Mouse (Mus musculus) midbrain, embryonic 13.5 days (tissue): ENCODE results near the gene Tubgcp3. TPM values are rescaled to one million over a fixed set of nuclear protein-coding genes. Genes with fewer than 3 reads are reported as not detected.
"Not testable (repeated sequence)": the region's sequence is repeated elsewhere in the genome, so short reads cannot be mapped to it uniquely, and the experiment has no call there.

Experiments
- ATAC-seq: fragments of 200-750 bp; cut with Nextera tagmentation; 2 replicates; pipeline ENCODE4 v1.8.0; 2017; ENCODE audit warnings: mild to moderate bottlenecking, moderate TSS enrichment, moderate library complexity
- H3K27ac ChIP-seq: fragments of 300-500 bp; sonication (generic); 2 replicates; pipeline ENCODE4 v1.5.1; 2015; ENCODE audit warnings: inconsistent platforms, mild to moderate bottlenecking, moderate library complexity
- H3K27me3 ChIP-seq: fragments of 300-500 bp; sonication (generic); 2 replicates; pipeline ENCODE4 v1.6.1; 2015; ENCODE audit warnings: mild to moderate bottlenecking, inconsistent platforms
- H3K36me3 ChIP-seq: fragments of 300-500 bp; sonication (generic); 2 replicates; pipeline ENCODE4 v1.6.1; 2015; ENCODE audit warnings: mild to moderate bottlenecking, inconsistent platforms
- H3K4me1 ChIP-seq: fragments of 300-500 bp; sonication (generic); replicated peaks from 2 replicates; pipeline ENCODE4 v1.6.1; 2015; ENCODE audit warnings: inconsistent platforms
- H3K4me2 ChIP-seq: fragments of 300-500 bp; sonication (generic); replicated peaks from 2 replicates; pipeline ENCODE4 v1.6.1; 2015; ENCODE audit warnings: moderate library complexity, mild to moderate bottlenecking, inconsistent platforms
- H3K4me3 ChIP-seq: fragments of 300-500 bp; sonication (generic); replicated peaks from 2 replicates; pipeline ENCODE4 v1.5.1; 2015; ENCODE audit warnings: mild to moderate bottlenecking, inconsistent platforms
- H3K9ac ChIP-seq: fragments of 300-500 bp; sonication (generic); replicated peaks from 2 replicates; pipeline ENCODE4 v1.6.1; 2015; ENCODE audit warnings: mild to moderate bottlenecking, inconsistent platforms
- H3K9me3 ChIP-seq: fragments of 300-500 bp; sonication (generic); 2 replicates; pipeline ENCODE4 v1.6.1; 2016; ENCODE audit warnings: mild to moderate bottlenecking, inconsistent platforms
- WGBS: fragments of 180-500 bp; shearing (Covaris S2); methylation state at CpG from one replicate; pipeline ENCODE4 v1.1.7; 2015; 5-methylcytosine and 5-hydroxymethylcytosine counted together
- polyA plus RNA-seq: library from polyadenylated mRNA; unstranded; fragments of >200 nt; fragmentation: Nextera tagmentation; extraction: Ambion mirVana; gene quantifications from 2 replicates; pipeline ENCODE4 v1.2.1, GENCODE M21; 2015

Gene Tubgcp3
- polyA plus RNA-seq, 1 experiment from 2014 or later, result 43.2 TPM

GRCm38 (mm10) chr8:12635366-12635765 is 36.7 kb downstream of the Tubgcp3 start:
- 95% methylated on average over 2 of the region's 2 CpGs for WGBS
- peaks cover 86% of the 10 kb centered on the region for H3K36me3 ChIP-seq
- no peak for ATAC-seq

DNA sequence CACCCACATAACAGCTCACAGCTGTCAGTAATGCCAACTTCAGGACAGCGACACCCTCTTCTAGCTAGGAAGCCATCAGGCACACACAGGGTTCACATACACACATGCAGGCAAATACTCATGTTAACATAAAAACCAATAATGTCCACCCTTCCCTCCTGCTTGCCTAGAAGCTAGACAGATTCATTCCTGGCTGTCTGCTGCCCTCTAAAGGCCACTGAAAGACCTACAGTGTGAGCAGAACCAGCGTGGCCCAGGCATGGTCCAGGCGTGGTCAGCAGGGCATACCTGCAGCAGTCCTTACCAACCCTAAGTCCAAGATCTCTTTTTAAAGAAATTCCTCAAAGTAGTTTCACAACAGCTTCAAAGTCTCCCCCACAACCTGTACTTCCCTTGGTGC is 43.0 kb downstream of the Tubgcp3 start:
- 44% methylated on average over 3 of the region's 3 CpGs for WGBS
- peak; percentile 79 for ATAC-seq
- peaks cover 53% of the 10 kb centered on the region for H3K36me3 ChIP-seq

More at GRCm38 (mm10) chr8:12635366-12635765, 36.7 kb downstream of the Tubgcp3 start:
- H3K4me3 ChIP-seq, result no peak overlapping the region
- no peak overlapping the region for H3K9ac ChIP-seq
- H3K4me2 ChIP-seq, result no peak overlapping the region
- H3K27ac ChIP-seq, result no peak overlapping the region
- no peaks in the 10 kb centered on the region for H3K27me3 ChIP-seq
- H3K9me3 ChIP-seq, result no peaks in the 10 kb centered on the region
- no peaks in the 10 kb centered on the region for H3K4me1 ChIP-seq

GRCm38 (mm10) chr8:12625890-12626289 is 46.2 kb downstream of the Tubgcp3 start:
- WGBS, result 73% methylated on average over 5 of the region's 5 CpGs
- ATAC-seq, result no peak
- no peaks in the 10 kb centered on the region; the same call in 1 of the 2 replicates for H3K9me3 ChIP-seq
- H3K4me3 ChIP-seq, result no peak overlapping the region
- no peak overlapping the region for H3K9ac ChIP-seq
- H3K27ac ChIP-seq, result 0 out of 2 replicates have a peak overlapping the region, but pooled peaks have one; percentile 31
- no peak overlapping the region for H3K4me2 ChIP-seq
- no peaks in the 10 kb centered on the region for H3K27me3 ChIP-seq
- H3K4me1 ChIP-seq, result peaks cover 4% of the 10 kb centered on the region; the same call in 1 of the 2 replicates
- peaks cover 63% of the 10 kb centered on the region for H3K36me3 ChIP-seq

More for the DNA sequence above, 43.0 kb downstream of the Tubgcp3 start:
- H3K4me3 ChIP-seq, result no peak overlapping the region
- H3K4me1 ChIP-seq, result peaks cover 4% of the 10 kb centered on the region; the same call in 1 of the 2 replicates
- H3K27me3 ChIP-seq, result no peaks in the 10 kb centered on the region
- H3K9ac ChIP-seq, result no peak overlapping the region
- H3K4me2 ChIP-seq, result no peak overlapping the region
- H3K27ac ChIP-seq, result no peak overlapping the region
- no peaks in the 10 kb centered on the region for H3K9me3 ChIP-seq

DNA sequence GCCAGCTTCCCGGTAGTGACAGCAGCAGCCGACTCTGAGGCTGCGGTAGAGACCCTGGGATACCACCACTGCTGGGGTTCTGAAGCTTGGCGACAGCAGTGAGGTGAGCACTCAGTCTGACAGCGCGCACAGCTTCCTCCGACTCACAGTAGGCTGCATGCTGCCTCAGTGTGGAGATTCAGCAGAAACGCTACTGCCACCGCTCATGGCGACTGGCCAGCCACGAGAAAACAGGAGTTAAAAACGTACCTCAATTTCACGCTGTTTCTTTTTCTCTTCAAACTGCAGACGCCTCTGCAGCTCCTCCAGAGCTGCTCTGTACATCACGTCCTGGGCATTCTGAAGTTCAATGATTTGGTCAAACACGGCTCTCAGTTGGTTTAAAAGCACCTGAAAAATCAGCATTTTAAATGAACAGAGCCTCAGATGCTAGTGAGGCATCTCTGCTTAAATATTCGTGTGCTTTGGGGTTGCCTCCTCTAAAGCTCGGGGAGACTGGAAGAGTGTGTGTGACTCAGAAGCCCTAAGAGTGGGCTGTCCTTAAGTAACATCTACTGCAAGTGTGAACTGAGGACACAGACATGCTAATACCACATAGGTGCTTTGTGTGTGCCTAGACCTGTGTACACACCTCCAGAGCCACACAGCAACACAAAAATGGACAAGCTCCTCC is 50.4 kb downstream of the Tubgcp3 start:
- Histone ChIP-seq H3K27me3 (no peaks in the 10 kb centered on the region), H3K27ac (no peak overlapping the region), H3K36me3 (peaks cover 63% of the 10 kb centered on the region), H3K9me3 (no peaks in the 10 kb centered on the region; the same call in 1 of the 2 replicates), H3K4me2 (no peak overlapping the region), H3K9ac (no peak overlapping the region), H3K4me1 (peaks cover 4% of the 10 kb centered on the region; the same call in 1 of the 2 replicates), H3K4me3 (no peak overlapping the region)
- WGBS, result 90% methylated on average over 18 of the region's 18 CpGs
- ATAC-seq, result no peak

DNA sequence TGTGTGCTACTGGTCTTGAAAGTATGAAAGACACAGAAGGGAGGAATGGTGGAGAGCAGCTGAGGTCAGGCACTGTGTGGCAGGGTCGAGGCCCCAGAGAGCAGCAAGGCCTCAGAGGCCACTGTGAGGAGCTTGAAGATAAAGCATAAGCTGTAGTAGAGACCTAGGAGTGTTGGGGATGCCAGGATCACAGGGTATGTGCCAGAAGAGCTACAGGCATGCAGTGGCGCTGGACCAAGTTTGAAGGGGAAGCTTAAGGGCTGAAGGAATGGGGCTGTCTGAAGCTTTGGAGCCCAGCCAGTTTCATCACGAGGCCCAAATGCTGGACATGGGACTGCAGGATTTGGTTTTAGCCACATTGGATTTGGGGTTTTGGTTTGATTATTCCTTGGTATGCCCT is 54.7 kb downstream of the Tubgcp3 start:
- not testable (repeated sequence) for H3K27me3 ChIP-seq, H3K9ac ChIP-seq, H3K27ac ChIP-seq, H3K4me3 ChIP-seq, H3K9me3 ChIP-seq, H3K4me1 ChIP-seq, H3K4me2 ChIP-seq, ATAC-seq
- H3K36me3 ChIP-seq, result peaks cover 56% of the 10 kb centered on the region
- WGBS, result 100% methylated on average over 3 of the region's 3 CpGs

GRCm38 (mm10) chr8:12613201-12613600 is 58.8 kb downstream of the Tubgcp3 start:
- Histone ChIP-seq H3K36me3 (peaks cover 23% of the 10 kb centered on the region), H3K4me2 (no peak overlapping the region), H3K27me3 (no peaks in the 10 kb centered on the region), H3K9ac (no peak overlapping the region), H3K4me1 (peaks cover 12% of the 10 kb centered on the region), H3K27ac (no peak overlapping the region), H3K9me3 (no peaks in the 10 kb centered on the region), H3K4me3 (no peak overlapping the region)
- 43% methylated on average over 7 of the region's 7 CpGs for WGBS
- ATAC-seq, result 0 out of 2 replicates have a peak, but pooled peaks have one; percentile 14

DNA sequence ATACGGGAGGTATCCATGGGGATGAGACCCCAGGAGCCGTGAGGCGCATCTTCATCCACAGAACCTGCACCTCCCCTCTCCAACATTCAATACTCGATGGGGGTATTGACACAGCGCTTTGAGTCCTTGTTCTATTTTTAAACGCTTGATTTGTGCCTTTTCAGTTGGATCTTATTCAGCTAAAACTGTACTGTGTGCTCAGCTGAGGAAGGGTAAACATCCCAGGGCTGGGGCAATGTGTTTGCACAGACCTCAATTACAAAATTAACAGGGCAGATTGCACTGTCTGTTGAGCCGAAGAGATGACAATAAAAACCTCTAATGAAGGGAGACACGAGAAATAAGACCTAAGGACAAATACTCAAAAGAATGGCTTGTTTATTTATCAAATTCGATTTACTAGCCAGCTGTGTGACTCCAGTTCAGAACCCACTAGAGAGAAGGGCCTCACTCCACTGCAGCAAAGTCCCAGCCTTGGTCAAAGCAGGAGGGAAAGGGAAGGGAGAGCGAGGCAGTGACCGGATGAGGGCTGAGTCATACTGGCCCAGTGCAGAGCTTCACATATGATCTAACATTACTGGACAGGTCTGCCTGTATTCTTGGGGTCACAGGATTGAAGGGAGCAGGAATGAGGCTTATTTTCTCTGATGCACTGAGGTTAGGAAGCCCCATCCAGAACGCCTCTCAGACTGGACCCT is 62.1 kb downstream of the Tubgcp3 start:
- 60% methylated on average over 12 of the region's 12 CpGs for WGBS
- no peak overlapping the region for H3K27ac ChIP-seq
- no peak overlapping the region for H3K4me2 ChIP-seq

GRCm38 (mm10) chr8:12608810-12609209 is 63.2 kb downstream of the Tubgcp3 start:
- Histone ChIP-seq H3K4me2 (no peak overlapping the region), H3K9ac (no peak overlapping the region), H3K4me1 (peaks cover 12% of the 10 kb centered on the region), H3K4me3 (no peak overlapping the region), H3K9me3 (no peaks in the 10 kb centered on the region), H3K27me3 (peaks cover 17% of the 10 kb centered on the region; the same call in 1 of the 2 replicates), H3K36me3 (no peaks in the 10 kb centered on the region), H3K27ac (no peak overlapping the region)
- ATAC-seq, result no peak
- WGBS, result 84% methylated on average over 10 of the region's 10 CpGs

More for the DNA sequence above, 62.1 kb downstream of the Tubgcp3 start:
- peaks cover 6% of the 10 kb centered on the region for H3K36me3 ChIP-seq
- no peaks in the 10 kb centered on the region for H3K9me3 ChIP-seq
- H3K27me3 ChIP-seq, result peaks cover 13% of the 10 kb centered on the region; the same call in 1 of the 2 replicates
- H3K4me1 ChIP-seq, result peaks cover 12% of the 10 kb centered on the region
- ATAC-seq, result 0 out of 2 replicates have a peak, but pooled peaks have one; percentile 31
- no peak overlapping the region for H3K4me3 ChIP-seq
- H3K9ac ChIP-seq, result no peak overlapping the region

DNA sequence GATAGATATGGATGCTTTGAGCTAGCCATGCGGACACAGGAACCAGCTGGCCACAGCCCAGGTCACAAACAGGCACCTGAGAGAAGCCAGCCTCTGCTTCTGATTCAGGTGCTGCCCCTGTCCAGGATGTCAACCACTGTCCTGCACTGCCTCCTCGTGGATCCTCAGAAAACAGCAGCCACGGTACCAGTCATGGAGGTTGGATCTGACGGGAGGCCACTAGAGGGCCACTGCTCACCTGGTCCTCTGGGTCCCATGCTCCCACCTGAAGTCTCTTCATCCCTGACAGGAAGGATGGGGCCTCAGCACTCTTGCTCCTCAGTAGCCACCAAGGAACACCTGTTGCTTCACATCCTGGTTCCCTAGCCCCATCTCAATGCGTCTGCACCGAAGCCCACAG is 64.8 kb downstream of the Tubgcp3 start:
- no peak overlapping the region for H3K4me3 ChIP-seq
- WGBS, result 21% methylated on average over 6 of the region's 6 CpGs
- no peaks in the 10 kb centered on the region for H3K36me3 ChIP-seq
- H3K4me1 ChIP-seq, result peaks cover 7% of the 10 kb centered on the region
- H3K4me2 ChIP-seq, result no peak overlapping the region
- no peaks in the 10 kb centered on the region for H3K9me3 ChIP-seq
- no peak overlapping the region for H3K9ac ChIP-seq
- peaks cover 17% of the 10 kb centered on the region; the same call in 1 of the 2 replicates for H3K27me3 ChIP-seq
- ATAC-seq, result peak; percentile 59
- H3K27ac ChIP-seq, result no peak overlapping the region

GRCm38 (mm10) chr8:12583785-12584184 is 88.3 kb downstream of the Tubgcp3 start:
- H3K27me3 ChIP-seq, result no peaks in the 10 kb centered on the region; the same call in 1 of the 2 replicates
- no peak overlapping the region for H3K9ac ChIP-seq
- no peak overlapping the region for H3K4me2 ChIP-seq
- no peak for ATAC-seq
- no peaks in the 10 kb centered on the region for H3K36me3 ChIP-seq
- H3K9me3 ChIP-seq, result no peaks in the 10 kb centered on the region
- no peaks in the 10 kb centered on the region for H3K4me1 ChIP-seq
- 94% methylated on average over 5 of the region's 5 CpGs for WGBS
- no peak overlapping the region for H3K27ac ChIP-seq
- no peak overlapping the region for H3K4me3 ChIP-seq

DNA sequence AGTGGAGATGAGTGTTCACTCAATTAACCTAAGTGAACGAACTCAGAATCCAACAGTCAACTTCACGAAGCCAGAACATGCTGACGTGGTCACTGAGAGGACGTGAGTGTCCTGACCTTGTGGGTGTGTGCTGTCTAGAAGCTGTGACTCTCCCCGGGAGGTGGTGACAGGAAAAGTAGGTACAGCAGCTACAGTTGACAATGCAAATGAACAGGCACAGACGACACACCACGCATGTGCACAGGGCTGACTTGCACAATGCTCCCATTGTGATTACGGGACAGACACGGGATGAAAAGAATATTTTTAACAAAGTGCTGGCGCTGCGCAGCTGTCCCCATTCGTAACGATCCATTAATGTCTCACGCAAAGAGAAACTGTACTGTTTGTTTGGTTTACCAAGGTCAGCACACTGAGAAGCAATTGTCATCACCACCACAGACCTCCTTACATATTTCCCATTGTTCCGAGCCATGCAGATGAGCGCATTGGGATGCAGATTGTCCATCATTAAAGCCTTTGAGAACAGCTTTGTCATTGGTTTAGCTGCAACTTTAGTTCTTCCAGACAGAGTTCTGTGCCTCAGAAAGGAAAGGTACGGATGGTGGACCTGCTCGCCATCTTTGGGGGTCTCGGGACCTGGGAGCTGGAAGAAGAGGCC is 92.6 kb downstream of the Tubgcp3 start:
- not testable (repeated sequence) for H3K9ac ChIP-seq, H3K27ac ChIP-seq, H3K4me1 ChIP-seq, H3K4me3 ChIP-seq, H3K9me3 ChIP-seq, H3K36me3 ChIP-seq, H3K27me3 ChIP-seq, H3K4me2 ChIP-seq
- WGBS, result 66% methylated on average over 19 of the region's 19 CpGs
- peak; percentile 70 for ATAC-seq

GRCm38 (mm10) chr8:12576739-12577138 is 95.3 kb downstream of the Tubgcp3 start:
- no peak overlapping the region for H3K4me2 ChIP-seq
- no peak overlapping the region for H3K4me3 ChIP-seq
- H3K9ac ChIP-seq, result no peak overlapping the region
- peaks cover 15% of the 10 kb centered on the region for H3K27me3 ChIP-seq
- WGBS, result 21% methylated on average over 6 of the region's 6 CpGs
- ATAC-seq, result no peak
- no peaks in the 10 kb centered on the region for H3K9me3 ChIP-seq
- peaks cover 4% of the 10 kb centered on the region; the same call in 1 of the 2 replicates for H3K4me1 ChIP-seq
- H3K36me3 ChIP-seq, result no peaks in the 10 kb centered on the region
- no peak overlapping the region for H3K27ac ChIP-seq
